Mouse (Mus musculus) kidney, postnatal 36 days (tissue): ENCODE measurements around the gene Yars.
A peak's percentile ranks its signal among the peaks of the same experiment; 100 is the strongest.

Source experiments
- DNase-seq, 2 experiments: peaks; one replicate each; pipeline ENCODE4 v3.0.0; 2021 to 2022; ENCODE audit warnings: mixed read lengths in 2 of 2

Yars gene

GRCm38 (mm10) chr4:129251482-129252125 is 62.0 kb downstream of the Yars start:
- DNase-seq: peak; percentile 62 to 63

DNA sequence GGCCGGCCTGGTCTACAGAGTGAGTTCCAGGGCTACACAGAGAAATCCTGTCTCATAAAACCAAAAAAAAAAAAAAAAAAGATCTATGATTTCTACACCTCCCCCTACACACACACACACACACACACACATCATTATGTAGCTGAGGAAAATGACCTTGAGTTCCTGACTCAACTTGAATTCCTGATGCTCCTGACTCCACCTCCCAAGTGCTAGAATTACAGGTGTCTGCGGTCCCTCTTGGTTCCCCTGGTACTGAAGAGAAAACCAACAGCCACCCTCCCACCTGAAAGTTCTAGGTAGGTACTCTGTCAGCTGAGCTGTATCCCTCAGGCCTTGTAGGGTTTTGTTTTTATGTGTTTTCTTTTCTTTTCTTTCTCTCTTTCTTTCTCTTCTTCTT is 62.9 kb downstream of the Yars start:
- DNase-seq: no peak

- no peak for DNase-seq
Measured at GRCm38 (mm10) chr4:129254571-129254970, 65.0 kb downstream of the Yars start.

DNA sequence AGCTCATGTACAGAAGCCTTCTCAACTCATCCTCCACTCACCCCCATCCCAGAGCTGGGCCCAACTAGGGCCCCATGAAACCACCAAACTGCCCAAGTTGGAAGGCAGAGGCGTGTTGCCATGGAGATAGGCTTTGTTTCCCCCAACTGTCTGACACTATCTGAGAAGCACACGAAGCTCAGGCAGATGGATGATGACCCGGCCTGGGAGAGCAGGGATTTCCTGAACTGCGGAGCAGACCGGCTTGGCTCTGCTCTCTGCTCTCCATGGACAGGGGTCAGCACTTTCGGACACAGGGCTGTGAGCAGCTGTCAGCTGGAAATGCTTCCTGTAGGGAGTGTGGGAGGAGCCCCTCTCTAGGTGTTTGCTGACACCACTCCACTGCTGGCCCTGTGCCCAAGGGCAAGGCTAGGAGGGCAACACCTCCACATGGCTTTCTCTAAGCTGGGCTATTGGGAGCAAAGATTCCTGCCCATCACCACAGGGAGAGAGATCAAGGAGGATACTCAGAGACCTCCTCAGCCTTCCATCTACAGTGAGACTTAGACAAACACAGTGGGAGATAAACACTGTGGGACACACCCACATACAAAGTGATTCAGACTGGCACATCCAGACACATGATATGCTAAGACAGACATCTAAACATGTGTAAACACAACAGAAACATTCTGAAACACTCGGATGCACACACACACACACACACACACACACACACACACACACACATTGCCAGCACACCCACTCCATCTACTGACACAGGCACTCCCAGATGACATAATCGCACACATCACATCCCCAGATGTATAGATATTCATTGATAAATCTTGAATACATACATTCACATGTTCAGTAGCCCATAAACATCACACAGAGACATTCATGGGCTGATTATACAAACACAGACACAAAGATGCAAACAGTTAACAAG is 67.2 kb downstream of the Yars start:
- DNase-seq: peak; percentile 82 to 87

DNA sequence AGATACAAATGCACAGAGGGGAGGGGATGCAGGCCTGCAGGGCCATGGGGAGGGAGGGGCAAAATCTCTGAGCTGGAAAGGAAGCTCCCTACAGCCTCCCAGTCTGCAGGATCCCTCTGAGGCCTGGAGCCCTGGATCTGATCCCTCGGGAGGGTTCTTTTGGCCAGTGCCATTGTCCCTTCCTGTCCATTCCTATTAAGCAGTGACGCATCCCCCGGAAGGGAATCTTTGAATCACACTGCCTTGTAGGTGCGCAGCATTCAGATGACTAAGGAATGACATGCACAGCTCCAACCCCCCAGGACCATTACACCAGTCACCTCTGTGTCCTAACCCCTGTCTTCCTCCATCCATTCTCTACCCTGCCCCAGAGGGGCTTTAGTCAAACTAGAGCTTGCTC is 69.5 kb downstream of the Yars start:
- peak in 1 of 2 experiments; percentile 60 for DNase-seq

DNA sequence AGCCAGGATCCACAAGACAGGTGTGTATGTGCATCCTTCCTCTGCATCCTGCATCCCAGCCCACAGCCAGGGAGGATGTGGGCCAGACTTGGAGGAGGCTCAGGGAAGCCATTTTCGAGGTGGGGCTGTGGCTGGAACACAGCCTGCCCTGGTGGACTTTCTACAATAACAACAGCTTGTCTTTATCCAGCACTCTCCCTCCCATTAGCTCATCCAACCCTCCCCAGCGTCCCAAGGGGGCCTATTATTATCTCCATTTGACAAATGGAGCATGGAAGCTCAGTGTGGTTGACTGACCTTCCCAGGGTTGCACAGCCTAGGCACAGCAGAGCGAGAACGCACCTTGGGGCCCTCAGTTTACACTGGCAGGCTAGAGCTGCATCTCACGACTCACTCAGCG is 71.1 kb downstream of the Yars start:
- no peak for DNase-seq

DNA sequence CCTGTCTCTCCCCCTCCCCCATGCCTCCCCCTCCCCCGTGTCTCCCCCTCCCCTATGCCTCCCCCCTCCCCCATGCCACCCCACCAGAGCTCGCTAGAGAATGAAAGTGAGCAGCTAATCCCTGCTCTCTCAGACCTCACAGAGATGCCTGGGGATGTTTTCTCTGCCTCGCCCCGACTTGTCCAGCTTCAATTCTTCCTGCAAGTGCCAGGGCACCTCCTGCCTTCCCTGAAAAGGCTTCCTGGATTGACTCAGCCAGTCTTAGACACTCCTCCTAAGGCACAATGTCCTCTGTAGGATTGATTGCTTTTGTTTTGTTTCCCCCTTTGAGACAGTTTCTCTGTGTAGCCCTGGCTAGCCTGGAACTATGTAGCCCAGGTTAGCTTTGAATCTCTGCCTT is 71.6 kb downstream of the Yars start, which contains the start of gene C77080:
TSS of gene C77080 (minus strand) at position 209 of the 400 bp plus-strand sequence.
- no peak for DNase-seq

DNA sequence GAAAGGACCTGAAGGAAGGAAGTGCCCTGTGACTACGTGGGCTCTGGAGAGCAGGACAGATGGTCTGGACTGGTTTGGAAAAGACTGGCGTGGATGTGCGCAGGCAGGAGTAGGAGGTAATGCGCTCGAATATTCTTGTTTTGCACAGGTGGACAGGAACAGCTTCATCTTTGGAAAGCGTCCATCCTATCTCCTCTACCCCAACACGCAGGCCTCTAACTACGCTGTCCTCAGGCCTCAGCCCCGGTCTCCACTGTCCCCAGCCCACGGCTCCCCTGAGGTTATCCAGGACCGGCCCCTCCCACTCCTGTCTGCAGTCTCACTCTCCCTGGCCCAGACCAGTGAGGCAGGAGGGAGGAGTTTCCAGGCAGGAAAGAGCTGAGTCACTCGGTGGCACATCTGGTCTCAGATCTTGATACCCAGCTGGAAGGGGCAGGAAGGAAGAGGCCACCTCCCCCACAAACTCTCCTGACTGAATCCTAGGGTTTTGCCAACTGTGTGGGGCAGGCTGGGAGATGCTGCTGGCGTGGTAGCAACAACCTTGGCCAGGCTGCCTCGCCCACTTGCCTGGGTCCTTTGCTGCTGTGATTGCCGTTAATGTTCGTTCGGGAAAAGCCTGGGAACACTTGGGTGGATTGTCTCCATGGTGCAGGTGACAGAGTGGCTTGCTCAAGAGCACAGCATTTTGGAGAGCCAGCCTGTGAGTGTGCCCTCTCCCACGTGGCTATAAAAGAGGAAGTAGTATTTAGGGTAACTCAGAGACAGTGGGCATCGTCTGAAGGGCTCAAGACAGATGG is 73.9 kb downstream of the Yars start:
- DNase-seq: peak; percentile 66 to 77

- no peak for DNase-seq
Measured at GRCm38 (mm10) chr4:129266191-129266590, 76.6 kb downstream of the Yars start.

DNA sequence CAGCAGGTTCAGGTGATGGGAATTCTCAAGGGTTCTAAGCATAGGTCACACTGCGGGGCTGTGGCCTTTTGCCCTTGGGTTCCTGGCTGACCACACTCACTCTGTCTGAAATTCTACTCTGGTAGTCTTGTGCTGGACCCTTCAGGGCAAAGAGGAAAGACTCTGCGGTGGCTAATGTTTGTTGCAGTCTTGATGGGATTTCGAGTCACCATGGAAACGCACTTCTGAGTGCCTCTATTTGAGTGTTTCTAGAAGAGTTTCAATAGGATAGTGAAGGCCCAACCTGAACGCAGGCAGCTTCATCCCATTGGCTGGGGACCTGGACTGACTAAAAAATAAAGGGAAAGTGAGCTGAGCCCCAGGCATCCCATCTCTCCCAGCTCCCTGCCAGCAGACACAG is 77.3 kb downstream of the Yars start:
- DNase-seq: no peak

DNA sequence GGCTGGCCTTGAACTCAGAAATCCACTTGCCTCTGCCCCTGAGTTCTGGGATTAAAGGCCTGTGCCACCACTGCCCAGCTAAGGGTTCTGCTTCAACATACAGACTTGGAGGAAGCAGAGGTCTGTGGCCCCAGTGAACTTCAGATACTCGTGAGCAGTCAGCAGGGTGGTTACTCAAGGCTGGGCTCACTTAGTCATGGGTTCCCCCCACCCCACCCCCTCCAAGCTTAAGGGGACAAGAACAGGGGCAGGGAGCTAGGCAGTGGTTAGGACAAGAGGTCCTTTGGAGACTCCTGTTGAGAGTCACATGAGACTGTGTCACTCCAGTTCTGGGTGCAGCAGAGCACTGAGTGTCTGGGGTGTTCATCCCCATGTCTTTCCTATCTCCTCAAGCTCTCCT is 79.1 kb downstream of the Yars start:
- DNase-seq: no peak
